Mouse (Mus musculus) G1E (cell line): ENCODE data around the gene Ajap1. TPM values are rescaled to one million over a fixed set of nuclear protein-coding genes. Genes with fewer than 3 reads are reported as not detected.

ENCODE experiments used
- ATAC-seq: 2 replicates; pipeline ENCODE4 v1.8.0; 2016; ENCODE audit warnings: mild to moderate bottlenecking; ENCODE audit not compliant: insufficient number of reproducible peaks, poor library complexity, low FRiP score, severe bottlenecking; ENCODE audit errors: extremely low read depth
- DNase-seq: peaks from one replicate; pipeline ENCODE4 v3.0.0; 2012; ENCODE audit warnings: low spot score
- H3K27me3 ChIP-seq: 2 replicates; pipeline ENCODE4 v1.6.1; 2012; ENCODE audit warnings: mild to moderate bottlenecking, low read length, inconsistent platforms; ENCODE audit not compliant: insufficient read depth
- H3K36me3 ChIP-seq: replicated peaks from 2 replicates; pipeline ENCODE3; 2012; ENCODE audit warnings: mild to moderate bottlenecking, inconsistent platforms
- H3K4me1 ChIP-seq: 2 replicates; pipeline ENCODE4 v1.6.1; 2012; ENCODE audit warnings: low read depth, low read length, inconsistent platforms, mixed read lengths; ENCODE audit not compliant: insufficient read depth
- H3K4me3 ChIP-seq: 2 replicates; pipeline ENCODE4 v1.5.1; 2012; ENCODE audit warnings: low read depth, mild to moderate bottlenecking, inconsistent platforms, low read length, moderate library complexity, mixed read lengths
- H3K9me3 ChIP-seq: replicated peaks from 2 replicates; pipeline ENCODE4 v1.6.1; 2012; ENCODE audit warnings: inconsistent platforms
- CTCF ChIP-seq: IDR thresholded peaks from 2 replicates; pipeline ENCODE4 v1.5.1; 2012; ENCODE audit warnings: low read depth, low read length, inconsistent platforms, mixed read lengths
- GATA1 ChIP-seq: IDR thresholded peaks from 2 replicates; pipeline ENCODE4 v1.6.1; 2012; ENCODE audit warnings: borderline replicate concordance, low read length, inconsistent platforms, mixed read lengths
- GATA2 ChIP-seq: IDR thresholded peaks from 2 replicates; pipeline ENCODE4 v1.6.1; 2012; ENCODE audit warnings: low read depth, low read length, inconsistent platforms, borderline replicate concordance
- POLR2AphosphoS5 ChIP-seq: IDR thresholded peaks from 2 replicates; pipeline ENCODE4 v1.6.1; 2012; ENCODE audit warnings: low read depth, low read length, inconsistent platforms; ENCODE audit not compliant: insufficient replicate concordance
- TAL1 ChIP-seq: conservative IDR thresholded peaks from 2 replicates; pipeline ENCODE4 v1.6.1; 2012; ENCODE audit warnings: low read depth, low read length, inconsistent platforms, mixed read lengths
- polyA plus RNA-seq: library from polyadenylated mRNA; stranded (reverse); fragments of >175 nt; gene quantifications from 2 replicates; pipeline ENCODE4 v1.2.3, GENCODE M21; 2012
- total RNA-seq, 2 experiments: library from RNA; stranded (forward) in 1 of 2; stranded (reverse) in 1 of 2; fragments of 200-1000 nt in 1 of 2; fragments of >200 nt in 1 of 2; fragmentation: Nextera tagmentation in 1 of 2; gene quantifications; 2 replicates each; pipeline ENCODE4 v1.2.3; 2014 to 2017

The Ajap1 gene
- total and polyA plus RNA-seq, 3 experiments, result 0.22 TPM; not detected in 2

DNA sequence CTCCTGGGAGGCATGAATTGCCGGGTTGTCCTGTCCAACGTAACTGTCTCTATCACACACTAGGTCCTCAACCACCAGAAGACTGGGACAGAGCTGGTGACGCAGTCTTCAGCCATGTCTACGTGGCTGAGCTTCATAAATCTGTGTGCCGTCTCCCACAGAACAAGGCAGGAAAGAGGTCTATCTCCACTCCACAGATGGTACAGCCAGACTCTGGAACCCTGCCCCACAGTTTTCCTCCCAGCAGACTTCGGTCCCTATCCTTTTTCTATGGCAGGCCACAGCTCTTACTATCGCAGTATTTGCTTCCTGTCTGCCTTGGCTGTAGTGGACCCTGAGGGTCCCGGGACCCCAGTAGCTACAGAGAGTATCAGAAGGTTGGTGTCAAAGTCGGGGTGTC lies 23.1 kb downstream of the Ajap1 start:
- no peaks in the 10 kb centered on the region for H3K27me3 ChIP-seq
- TF ChIP-seq CTCF (no peak), TAL1 (no peak), GATA1 (no peak), POLR2AphosphoS5 (no peak), GATA2 (no peak)
- DNase-seq (no peak), ATAC-seq (no peak)
- no peaks in the 10 kb centered on the region for H3K36me3 ChIP-seq
- no peak overlapping the region for H3K4me3 ChIP-seq
- peaks cover 96% of the 10 kb centered on the region for H3K9me3 ChIP-seq
- no peaks in the 10 kb centered on the region for H3K4me1 ChIP-seq

DNA sequence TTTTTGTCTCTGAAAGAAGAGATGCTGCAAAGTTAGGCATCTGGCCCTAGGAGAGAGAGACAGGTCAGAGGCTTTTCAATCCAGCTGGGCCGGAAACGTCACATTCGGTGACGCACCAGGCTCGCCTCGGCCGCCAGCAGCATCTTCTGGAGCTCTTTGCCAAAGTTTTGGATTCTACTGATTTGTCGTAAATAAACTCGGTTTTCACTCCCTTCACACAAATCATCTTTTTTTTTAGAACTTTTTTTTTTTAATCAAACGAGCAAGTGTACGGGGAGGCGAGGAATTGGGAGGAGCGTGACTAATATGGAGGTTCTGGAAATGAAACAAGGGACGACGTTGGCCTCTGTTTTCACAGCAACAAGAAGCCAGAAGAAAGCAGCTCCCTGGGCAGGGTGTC lies 23.8 kb downstream of the Ajap1 start:
- Histone ChIP-seq H3K9me3 (peaks cover 96% of the 10 kb centered on the region), H3K36me3 (no peaks in the 10 kb centered on the region), H3K4me3 (no peak overlapping the region), H3K27me3 (no peaks in the 10 kb centered on the region), H3K4me1 (no peaks in the 10 kb centered on the region)
- no peak for ATAC-seq
- no peak for TF ChIP-seq GATA1
- no peak for TF ChIP-seq TAL1
- TF ChIP-seq GATA2, result no peak
- TF ChIP-seq CTCF, result no peak
- no peak for TF ChIP-seq POLR2AphosphoS5
- no peak for DNase-seq

DNA sequence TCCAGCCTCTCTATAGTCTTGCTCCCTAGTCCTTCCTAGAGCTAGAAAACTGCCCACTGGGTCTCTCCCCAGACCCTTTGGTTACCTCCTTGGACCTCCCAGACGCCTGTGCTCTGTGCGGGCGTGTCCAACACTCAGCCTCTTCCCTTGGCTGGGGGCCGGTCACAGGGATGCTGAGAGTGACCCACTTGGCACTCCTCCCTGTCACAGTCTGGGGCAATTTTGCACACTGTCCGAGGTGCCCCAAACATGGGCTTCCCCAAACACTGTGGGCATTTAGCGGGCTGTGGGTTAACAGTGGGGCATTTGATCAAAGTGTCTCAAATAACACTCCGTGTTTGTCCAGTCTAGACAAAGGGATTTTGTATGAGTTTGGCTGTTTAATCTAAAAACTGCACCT lies 29.1 kb downstream of the Ajap1 start:
- no peak for DNase-seq
- TF ChIP-seq CTCF, result no peak
- TF ChIP-seq TAL1, result no peak
- TF ChIP-seq POLR2AphosphoS5, result no peak
- TF ChIP-seq GATA1, result no peak
- Histone ChIP-seq H3K4me3 (no peak overlapping the region), H3K4me1 (no peaks in the 10 kb centered on the region), H3K27me3 (no peaks in the 10 kb centered on the region), H3K36me3 (no peaks in the 10 kb centered on the region), H3K9me3 (peaks cover 86% of the 10 kb centered on the region)
- no peak for ATAC-seq

DNA sequence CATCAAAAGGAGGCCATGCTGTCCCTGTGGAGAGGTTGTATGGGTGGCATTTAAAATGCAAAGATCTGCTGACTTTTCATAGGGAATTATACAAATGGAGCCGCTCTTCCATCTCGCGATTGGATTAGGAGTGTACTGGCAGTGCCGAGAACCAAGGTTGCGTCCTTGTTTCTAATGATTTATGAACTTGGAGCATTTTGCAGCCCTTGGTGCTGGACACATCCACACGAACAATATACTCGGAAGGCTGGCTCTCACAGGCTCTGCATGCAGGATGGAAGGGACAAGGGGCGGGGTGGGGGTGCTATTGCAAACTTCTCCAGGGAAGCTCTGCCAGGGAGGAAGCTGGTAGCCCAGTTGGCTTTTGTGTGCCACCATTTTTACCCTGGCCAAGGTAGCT lies 31.1 kb downstream of the Ajap1 start:
- peaks cover 84% of the 10 kb centered on the region for H3K9me3 ChIP-seq
- DNase-seq (no peak), ATAC-seq (no peak)
- TF ChIP-seq GATA2, result no peak
- no peak for TF ChIP-seq CTCF
- TF ChIP-seq POLR2AphosphoS5, result no peak
- no peak for TF ChIP-seq TAL1
- TF ChIP-seq GATA1, result no peak
- H3K27me3 ChIP-seq, result no peaks in the 10 kb centered on the region
- no peak overlapping the region for H3K4me3 ChIP-seq
- no peaks in the 10 kb centered on the region for H3K36me3 ChIP-seq
- H3K4me1 ChIP-seq, result no peaks in the 10 kb centered on the region

DNA sequence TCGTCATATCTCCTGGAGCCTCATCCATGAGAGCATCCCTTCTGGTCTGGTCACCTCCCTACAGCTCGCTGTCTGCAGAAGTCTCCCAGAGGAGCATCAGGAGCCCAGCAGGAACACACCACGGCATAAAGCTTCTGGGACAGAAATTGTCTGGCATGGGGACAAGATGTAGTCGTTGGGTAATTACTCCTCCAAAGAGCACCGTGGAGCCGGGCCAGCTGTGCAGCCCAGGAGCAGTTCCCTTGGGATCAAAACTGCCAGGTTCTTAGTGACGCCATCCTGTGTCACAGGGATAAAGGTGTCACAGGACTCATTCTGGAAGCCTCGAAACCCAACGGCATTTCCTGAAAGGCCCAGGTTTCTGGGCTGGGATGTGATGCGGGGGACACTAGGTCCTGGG lies 40.1 kb downstream of the Ajap1 start:
- TF ChIP-seq POLR2AphosphoS5, result no peak
- no peak for TF ChIP-seq GATA1
- TF ChIP-seq GATA2, result no peak
- no peak for TF ChIP-seq TAL1
- TF ChIP-seq CTCF, result no peak

DNA sequence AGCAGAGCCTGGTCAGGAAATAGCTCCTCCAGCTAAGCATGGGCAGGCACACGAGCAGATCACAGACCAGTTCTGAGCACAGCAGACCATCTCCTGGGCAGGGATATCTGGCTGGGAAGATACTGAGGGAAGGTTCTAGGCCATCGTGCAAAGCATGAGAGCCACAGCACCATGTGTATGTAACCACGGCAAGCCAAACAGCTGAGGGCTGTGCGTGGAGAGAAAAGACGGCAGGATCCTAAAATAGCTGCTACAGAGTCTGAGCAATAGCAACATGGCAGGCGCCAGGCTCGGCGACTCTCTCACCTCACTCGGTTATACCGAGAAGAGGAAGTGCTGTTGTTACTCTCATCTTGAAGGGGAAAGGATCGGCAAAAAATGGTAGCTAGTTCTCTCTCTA lies 42.7 kb downstream of the Ajap1 start:
- ATAC-seq (no peak), DNase-seq (no peak)
- TF ChIP-seq POLR2AphosphoS5 (no peak), GATA1 (no peak), CTCF (no peak), TAL1 (no peak), GATA2 (no peak)
- Histone ChIP-seq H3K36me3 (no peaks in the 10 kb centered on the region), H3K4me3 (no peak overlapping the region), H3K9me3 (peaks cover 97% of the 10 kb centered on the region), H3K4me1 (no peaks in the 10 kb centered on the region), H3K27me3 (no peaks in the 10 kb centered on the region)

More for the DNA sequence above, 40.1 kb downstream of the Ajap1 start:
- Histone ChIP-seq H3K36me3 (no peaks in the 10 kb centered on the region), H3K9me3 (peaks cover 97% of the 10 kb centered on the region), H3K27me3 (no peaks in the 10 kb centered on the region), H3K4me1 (no peaks in the 10 kb centered on the region), H3K4me3 (no peak overlapping the region)
- ATAC-seq, result no peak
- DNase-seq, result no peak
